8 mouse cellular contexts compared by ENCODE assay signal in the genomic region with DNA sequence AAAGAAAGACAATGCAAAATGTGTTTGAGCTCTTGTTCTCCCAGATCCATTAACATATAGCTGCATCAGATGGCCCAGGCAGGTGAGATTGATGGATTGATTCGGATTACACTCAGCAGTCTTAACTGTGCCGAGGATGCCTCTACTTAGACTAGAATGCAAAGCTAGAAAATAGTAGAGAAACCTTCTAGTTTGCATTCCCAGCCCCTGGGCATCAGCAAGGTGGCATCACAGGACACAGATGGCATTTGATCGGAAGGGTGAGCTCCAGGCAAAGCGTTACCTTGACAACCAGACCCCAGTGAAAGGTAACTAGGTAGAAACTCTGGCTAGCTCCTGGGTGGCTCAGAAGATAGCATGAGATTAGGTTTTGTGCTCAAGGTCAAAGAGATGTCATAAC. TPM values are rescaled to one million over a fixed set of nuclear protein-coding genes. Genes with fewer than 3 reads are reported as not detected.
DNase-seq lines count a peak whose midpoint lies in the region; ATAC-seq and TF ChIP-seq lines count a peak whose summit lies in the region.

No protein-coding gene starts in this region.

- 39% methylated on average over 4 of the region's 4 CpGs for WGBS in liver, embryonic 11.5 days
- WGBS in intestine, postnatal 0 days: 26% methylated on average over 4 of the region's 4 CpGs
- 26% methylated on average over 4 of the region's 4 CpGs for WGBS in neural tube, embryonic 14.5 days

- 0 out of 2 replicates have a peak, but pooled peaks have one; percentile 4 for ATAC-seq in liver, embryonic 11.5 days (replicated peaks; ENCODE audit: low FRiP score)
- peak; percentile 9; the same call in 1 of the 2 replicates for ATAC-seq in erythroblast, adult 5-6 weeks (replicated peaks; ENCODE audit: low FRiP score, poor library complexity, severe bottlenecking)
- peak; percentile 11; the same call in 1 of the 2 replicates for ATAC-seq in intestine, postnatal 0 days
- ATAC-seq in neural tube, embryonic 14.5 days (ENCODE audit: low read depth): peak; percentile 62

- no peak for TF ChIP-seq CTCF in intestine, postnatal 0 days (IDR thresholded peaks at IDR 0.05; ENCODE audit: low read depth)

- H3K36me3 ChIP-seq in liver, embryonic 11.5 days (ENCODE audit: control insufficient read depth, insufficient read depth, low read length): no peaks in the 10 kb centered on the region
- H3K36me3 ChIP-seq in intestine, postnatal 0 days (ENCODE audit: control insufficient read depth, insufficient read depth): no peaks in the 10 kb centered on the region
- H3K36me3 ChIP-seq in neural tube, embryonic 14.5 days (ENCODE audit: control insufficient read depth, insufficient read depth, low read length): no peaks in the 10 kb centered on the region

- H3K27ac ChIP-seq in liver, embryonic 11.5 days (ENCODE audit: low read depth, low read length): no peak overlapping the region
- H3K27ac ChIP-seq in intestine, postnatal 0 days (ENCODE audit: low read depth, low read length): no peak overlapping the region
- no peak overlapping the region for H3K27ac ChIP-seq in neural tube, embryonic 14.5 days (ENCODE audit: low read depth, low read length)

- no peaks in the 10 kb centered on the region for H3K9me3 ChIP-seq in liver, embryonic 11.5 days (ENCODE audit: control insufficient read depth, low read length)
- 0 out of 2 replicates have a peak, but pooled peaks cover 2% of the 10 kb centered on the region for H3K9me3 ChIP-seq in intestine, postnatal 0 days (ENCODE audit: control insufficient read depth)
- no peaks in the 10 kb centered on the region for H3K9me3 ChIP-seq in neural tube, embryonic 14.5 days (ENCODE audit: control insufficient read depth, low read length)

- no peak for DNase-seq in liver, embryonic 11.5 days (ENCODE audit: low spot score)
- DNase-seq in liver: no peak
- DNase-seq in retina, postnatal 1 day: no peak
- no peak for DNase-seq in kidney, adult 8-10 months
- no peak for DNase-seq in lung, postnatal 10 days

- H3K4me1 ChIP-seq in liver, embryonic 11.5 days (replicated peaks; ENCODE audit: control insufficient read depth, insufficient read depth, low read length): peaks cover 13% of the 10 kb centered on the region
- peaks cover 4% of the 10 kb centered on the region; the same call in 1 of the 2 replicates for H3K4me1 ChIP-seq in intestine, postnatal 0 days (replicated peaks; ENCODE audit: control insufficient read depth, insufficient read depth, low read length)
- H3K4me1 ChIP-seq in neural tube, embryonic 14.5 days (ENCODE audit: control insufficient read depth, insufficient read depth, low read length): peaks cover 6% of the 10 kb centered on the region; the same call in 1 of the 2 replicates

- no peaks in the 10 kb centered on the region for H3K27me3 ChIP-seq in liver, embryonic 11.5 days (replicated peaks; ENCODE audit: control insufficient read depth, insufficient read depth, low read length)
- no peaks in the 10 kb centered on the region for H3K27me3 ChIP-seq in intestine, postnatal 0 days (replicated peaks; ENCODE audit: control insufficient read depth, insufficient read depth, low read length)
- peaks cover 2% of the 10 kb centered on the region for H3K27me3 ChIP-seq in neural tube, embryonic 14.5 days (ENCODE audit: control insufficient read depth, insufficient read depth, low read length)

- H3K4me3 ChIP-seq in liver, embryonic 11.5 days (ENCODE audit: low read depth, low read length): peak overlapping the region; percentile 77
- H3K4me3 ChIP-seq in intestine, postnatal 0 days (ENCODE audit: low read depth, low read length): peak overlapping the region; percentile 75
- peak overlapping the region; percentile 54 for H3K4me3 ChIP-seq in neural tube, embryonic 14.5 days (ENCODE audit: low read depth, low read length)

- H3K4me2 ChIP-seq in liver, embryonic 11.5 days: peak overlapping the region; percentile 88
- peak overlapping the region; percentile 88 for H3K4me2 ChIP-seq in intestine, postnatal 0 days (replicated peaks; ENCODE audit: low read depth)
- H3K4me2 ChIP-seq in neural tube, embryonic 14.5 days (ENCODE audit: low read depth, low read length): peak overlapping the region; percentile 62

- H3K9ac ChIP-seq in liver, embryonic 11.5 days (ENCODE audit: low read depth, low read length): no peak overlapping the region; the same call in 1 of the 2 replicates
- 0 out of 2 replicates have a peak overlapping the region, but pooled peaks have one; percentile 71 for H3K9ac ChIP-seq in intestine, postnatal 0 days (ENCODE audit: low read depth, low read length)
- no peak overlapping the region; the same call in 1 of the 2 replicates for H3K9ac ChIP-seq in neural tube, embryonic 14.5 days (replicated peaks; ENCODE audit: low read depth, low read length)

RNA-seq across cellular contexts. Expression of gene Optn, which starts 0.4 kb away (rescaled TPM):
- polyA plus RNA-seq in liver, embryonic 11.5 days (2014; fragmentation: Nextera tagmentation; extraction: Ambion mirVana): 18.7 and 21.8 TPM in 2 replicates
- 111 and 123 TPM in 2 replicates for total RNA-seq in erythroblast, adult 5-6 weeks (2015; ENCODE audit: low replicate concordance)
- 325 and 443 TPM in 2 replicates for total RNA-seq in erythroblast, adult 5-6 weeks (2017; ENCODE audit: low replicate concordance)
- polyA plus RNA-seq in intestine, postnatal 0 days (2015; fragmentation: Nextera tagmentation; extraction: Ambion mirVana): 62.7 and 74.2 TPM in 2 replicates
- 14.6 and 16.6 TPM in 2 replicates for polyA plus RNA-seq in neural tube, embryonic 14.5 days (2014; fragmentation: Nextera tagmentation; extraction: Ambion mirVana)

RNA-seq across cellular contexts. Expression of gene Mcm10, which starts 51.7 kb away (rescaled TPM):
- 77.2 and 84.4 TPM in 2 replicates for polyA plus RNA-seq in liver, embryonic 11.5 days (2014; fragmentation: Nextera tagmentation; extraction: Ambion mirVana)
- 22.2 and 36.1 TPM in 2 replicates for total RNA-seq in erythroblast, adult 5-6 weeks (2015; ENCODE audit: low replicate concordance)
- total RNA-seq in erythroblast, adult 5-6 weeks (2017; ENCODE audit: low replicate concordance): 33.5 and 51.6 TPM in 2 replicates
- polyA plus RNA-seq in intestine, postnatal 0 days (2015; fragmentation: Nextera tagmentation; extraction: Ambion mirVana): 9.2 and 9.3 TPM in 2 replicates
- polyA plus RNA-seq in neural tube, embryonic 14.5 days (2014; fragmentation: Nextera tagmentation; extraction: Ambion mirVana): 1.8 and 3.5 TPM in 2 replicates

Comparison
In these comparisons a context has a peak if more than half of its experiments do, and no peak if none do; other contexts are left out.
1. ATAC-seq: peak in every context shown above with its lines; median percentile 62 in neural tube, embryonic 14.5 days; 11 in intestine, postnatal 0 days; 9 in erythroblast, adult 5-6 weeks; 4 in liver, embryonic 11.5 days.